Mouse (Mus musculus) limb, embryonic 14.5 days (tissue): ENCODE results near the gene Ahdc1. TPM values are rescaled to one million over a fixed set of nuclear protein-coding genes. Genes with fewer than 3 reads are reported as not detected.

Experiments used
- ATAC-seq: fragments of 200-750 bp; cut with Nextera tagmentation; 2 replicates; pipeline ENCODE4 v1.8.0; 2017; ENCODE audit warnings: low read depth, moderate number of reproducible peaks, moderate TSS enrichment; ENCODE audit not compliant: low FRiP score
- DNase-seq: peaks from one replicate; pipeline ENCODE4 v3.0.0-alpha.2; 2015; ENCODE audit warnings: low spot score
- H3K27ac ChIP-seq: fragments of 300-500 bp; sonication (generic); replicated peaks from 2 replicates; pipeline ENCODE4 v1.5.1; 2014; ENCODE audit warnings: low read depth, mild to moderate bottlenecking, low read length, moderate library complexity, mixed read lengths
- H3K27me3 ChIP-seq: fragments of 300-500 bp; sonication (generic); 2 replicates; pipeline ENCODE4 v1.6.1; 2014; ENCODE audit warnings: low read length, mixed read lengths; ENCODE audit not compliant: control insufficient read depth, insufficient read depth
- H3K36me3 ChIP-seq: fragments of 300-500 bp; sonication (generic); 2 replicates; pipeline ENCODE4 v1.6.1; 2014; ENCODE audit warnings: mild to moderate bottlenecking, low read length, moderate library complexity, mixed read lengths; ENCODE audit not compliant: control insufficient read depth, insufficient read depth
- H3K4me1 ChIP-seq: fragments of 300-500 bp; sonication (generic); 2 replicates; pipeline ENCODE4 v1.6.1; 2014; ENCODE audit warnings: antibody characterized with exemption, low read length, mixed read lengths; ENCODE audit not compliant: control insufficient read depth, insufficient read depth
- H3K4me2 ChIP-seq: fragments of 300-500 bp; sonication (generic); replicated peaks from 2 replicates; pipeline ENCODE4 v1.6.1; 2014; ENCODE audit warnings: low read depth, mild to moderate bottlenecking, low read length, moderate library complexity; ENCODE audit not compliant: severe bottlenecking
- H3K4me3 ChIP-seq: fragments of 300-500 bp; sonication (generic); replicated peaks from 2 replicates; pipeline ENCODE4 v1.5.1; 2014; ENCODE audit warnings: low read length
- H3K9ac ChIP-seq: fragments of 300-500 bp; sonication (generic); 2 replicates; pipeline ENCODE4 v1.6.1; 2014; ENCODE audit warnings: mild to moderate bottlenecking, low read depth, low read length, moderate library complexity; ENCODE audit not compliant: severe bottlenecking
- H3K9me3 ChIP-seq: fragments of 300-500 bp; sonication (generic); 2 replicates; pipeline ENCODE4 v1.6.1; 2016; ENCODE audit warnings: low read length; ENCODE audit not compliant: control insufficient read depth
- POLR2A ChIP-seq: fragments of 200-500 bp; IDR thresholded peaks from 2 replicates; pipeline ENCODE4 v1.8.0; 2012; ENCODE audit warnings: inconsistent platforms, mild to moderate bottlenecking, moderate library complexity, borderline replicate concordance; ENCODE audit not compliant: insufficient read depth, insufficient read length; ENCODE audit errors: extremely low read depth
- WGBS: fragments of 180-500 bp; shearing (Covaris S2); extraction: QIAGEN DNeasy Blood & Tissue Kit; methylation state at CpG from one replicate; pipeline ENCODE4 v1.1.7; 2014; 5-methylcytosine and 5-hydroxymethylcytosine counted together
- polyA plus RNA-seq, 2 experiments: library from polyadenylated mRNA; depleted of rRNA in 1 of 2; stranded (reverse) in 1 of 2; unstranded in 1 of 2; fragments of >200 nt; fragmentation: Nextera tagmentation in 1 of 2; extraction: Ambion mirVana in 1 of 2; gene quantifications; 2 replicates each; pipeline versions ENCODE4 v1.2.1 to v1.2.3; 2012 to 2014

Gene Ahdc1
- polyA plus RNA-seq, 2 experiments, result 12.9 to 29.6 TPM

DNA sequence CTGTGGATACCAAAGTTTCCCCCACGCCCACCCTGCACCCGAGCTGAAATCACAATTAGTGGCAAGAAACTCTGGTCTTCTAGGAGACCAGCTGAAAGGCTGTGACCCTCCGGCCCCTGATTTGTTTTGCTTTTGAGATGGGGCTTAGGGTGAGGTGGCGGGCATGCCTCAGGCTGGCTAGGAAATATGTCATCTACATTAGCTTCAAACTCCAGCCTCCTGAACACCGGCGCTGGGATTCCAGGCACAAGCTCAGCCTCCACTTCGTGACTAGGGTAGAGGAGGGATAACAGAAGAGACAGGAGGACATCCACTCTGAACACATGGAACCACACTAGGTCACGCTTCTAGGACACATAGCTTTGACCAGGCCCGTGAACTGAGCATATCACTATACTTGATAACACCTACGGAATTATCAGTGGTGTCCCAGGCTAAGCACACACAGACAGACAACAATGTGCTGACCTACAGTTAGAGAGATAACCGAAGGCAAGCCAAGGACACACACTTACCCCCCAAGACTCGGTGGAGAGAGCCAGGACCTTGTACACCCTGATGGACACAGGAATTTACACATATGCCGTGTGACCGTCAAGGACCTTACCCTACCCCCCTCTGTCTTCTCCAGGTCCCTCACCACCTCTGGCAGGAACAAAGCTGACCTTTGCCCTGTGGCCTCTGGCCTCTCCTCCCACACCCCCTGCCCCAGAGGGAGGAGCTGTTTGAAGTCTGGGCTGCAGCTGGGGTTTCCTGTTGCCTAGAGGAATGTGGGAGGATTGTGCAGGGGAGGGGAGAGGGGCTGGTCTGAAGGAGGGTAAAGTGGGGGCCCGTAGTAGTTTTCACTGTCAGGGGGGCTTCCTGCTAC is 3.3 kb upstream of the Ahdc1 start:
- TF ChIP-seq POLR2A, result no peak
- 24% methylated on average over 15 of the region's 15 CpGs for whole genome bisulfite sequencing
- H3K9me3 ChIP-seq, result no peaks in the 10 kb centered on the region
- no peak overlapping the region for H3K4me2 ChIP-seq
- H3K9ac ChIP-seq, result no peak overlapping the region
- no peak overlapping the region for H3K27ac ChIP-seq
- peaks cover 14% of the 10 kb centered on the region for H3K4me1 ChIP-seq
- DNase-seq (no peak), ATAC-seq (no peak)
- no peak overlapping the region for H3K4me3 ChIP-seq
- H3K27me3 ChIP-seq, result no peaks in the 10 kb centered on the region; the same call in 1 of the 2 replicates
- no peaks in the 10 kb centered on the region for H3K36me3 ChIP-seq

- ATAC-seq, result no peak
- Histone ChIP-seq H3K4me3 (no peak overlapping the region), H3K27me3 (no peaks in the 10 kb centered on the region; the same call in 1 of the 2 replicates), H3K9ac (no peak overlapping the region), H3K4me1 (peaks cover 12% of the 10 kb centered on the region), H3K36me3 (no peaks in the 10 kb centered on the region), H3K9me3 (no peaks in the 10 kb centered on the region), H3K27ac (no peak overlapping the region), H3K4me2 (no peak overlapping the region)
- peak; percentile 71 for DNase-seq
- TF ChIP-seq POLR2A, result no peak
- under 1% methylated on average over 4 of the region's 4 CpGs for WGBS
Measured at GRCm38 (mm10) chr4:133009131-133009530, 1.9 kb upstream of the Ahdc1 start.

GRCm38 (mm10) chr4:133009676-133010075 is 1.4 kb upstream of the Ahdc1 start:
- Histone ChIP-seq H3K4me1 (peaks cover 17% of the 10 kb centered on the region), H3K4me3 (no peak overlapping the region), H3K9ac (no peak overlapping the region), H3K27ac (no peak overlapping the region), H3K36me3 (no peaks in the 10 kb centered on the region), H3K27me3 (no peaks in the 10 kb centered on the region; the same call in 1 of the 2 replicates), H3K9me3 (no peaks in the 10 kb centered on the region), H3K4me2 (no peak overlapping the region)
- ATAC-seq (no peak), DNase-seq (no peak)
- 70% methylated on average over 5 of the region's 5 CpGs for WGBS
- TF ChIP-seq POLR2A, result no peak

GRCm38 (mm10) chr4:133010611-133011010 is 449 bp upstream of the Ahdc1 start:
- H3K4me2 ChIP-seq, result peak overlapping the region; percentile 85
- ATAC-seq (no peak), DNase-seq (no peak)
- H3K9me3 ChIP-seq, result no peaks in the 10 kb centered on the region
- H3K27ac ChIP-seq, result no peak overlapping the region
- no peaks in the 10 kb centered on the region for H3K36me3 ChIP-seq
- H3K4me1 ChIP-seq, result peaks cover 27% of the 10 kb centered on the region
- peak overlapping the region; percentile 100 for H3K4me3 ChIP-seq
- H3K27me3 ChIP-seq, result no peaks in the 10 kb centered on the region; the same call in 1 of the 2 replicates
- WGBS, result under 1% methylated on average over 17 of the region's 17 CpGs
- 0 out of 2 replicates have a peak overlapping the region, but pooled peaks have one; percentile 98 for H3K9ac ChIP-seq
- no peak for TF ChIP-seq POLR2A

DNA sequence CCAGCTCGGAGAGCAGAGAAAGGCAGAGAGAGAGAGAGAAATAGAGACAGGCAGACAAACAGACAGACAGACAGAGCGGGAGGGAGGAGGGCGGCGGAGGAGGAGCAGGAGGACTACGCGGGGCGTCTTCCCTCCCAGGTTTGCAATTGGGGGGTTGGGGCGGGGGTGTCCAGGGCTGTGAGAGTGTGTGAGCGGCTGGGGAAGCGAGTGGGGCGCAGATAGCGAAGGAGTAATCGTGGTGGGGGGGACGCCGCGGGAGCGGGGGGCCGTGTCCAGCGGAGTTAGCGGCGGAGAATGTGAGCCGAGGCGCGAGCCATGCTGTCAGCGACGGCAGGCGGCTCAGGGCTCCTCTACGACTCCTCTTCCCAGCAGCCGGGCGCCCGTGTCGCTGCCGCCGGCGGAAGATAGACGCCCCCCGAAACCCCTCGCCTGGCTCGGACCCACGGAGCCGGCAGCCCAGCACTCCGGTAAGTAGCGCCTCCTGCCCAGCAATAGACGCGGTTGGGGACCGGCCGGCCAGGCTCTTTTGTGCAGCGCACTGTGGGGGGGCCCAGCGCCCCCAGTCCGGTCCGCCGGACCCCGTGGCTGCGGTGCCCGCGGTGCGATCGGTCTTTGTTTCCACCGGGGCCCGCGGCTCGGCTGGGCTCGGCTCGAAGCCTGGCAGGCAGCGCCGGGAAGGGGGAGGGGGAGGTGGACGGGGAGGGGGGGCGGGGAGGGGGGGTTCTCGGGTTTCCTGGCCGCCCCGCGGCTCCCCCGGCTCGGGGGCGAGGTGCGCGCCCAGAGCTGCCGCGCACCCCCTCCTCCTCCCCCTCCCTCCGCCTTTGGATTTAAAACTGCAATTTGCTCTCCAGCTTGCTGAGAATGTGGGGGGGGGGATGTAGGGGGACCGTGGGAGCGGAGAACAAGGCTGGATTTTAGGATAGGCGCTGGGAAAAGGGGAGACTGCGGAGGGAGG is 1.0 kb downstream of the Ahdc1 start:
- DNase-seq (peak; percentile 67), ATAC-seq (peak; percentile 1)
- Histone ChIP-seq H3K4me2 (peak overlapping the region; percentile 85), H3K36me3 (0 out of 2 replicates have a peak, but pooled peaks cover 2% of the 10 kb centered on the region), H3K27me3 (no peaks in the 10 kb centered on the region; the same call in 1 of the 2 replicates), H3K4me1 (peaks cover 41% of the 10 kb centered on the region), H3K4me3 (peak overlapping the region; percentile 100), H3K9me3 (no peaks in the 10 kb centered on the region), H3K27ac (peak overlapping the region; percentile 95), H3K9ac (peak overlapping the region; percentile 98)
- TF ChIP-seq POLR2A, result peak; percentile 7; the same call in 1 of the 2 replicates
- under 1% methylated on average over 55 of the region's 84 CpGs for WGBS
